Mouse (Mus musculus) G1E (cell line): ENCODE results near the gene Fbxo42.

Experiments used
- CTCF ChIP-seq: IDR thresholded peaks from 2 replicates; pipeline ENCODE4 v1.5.1; 2012; ENCODE audit warnings: low read depth, low read length, inconsistent platforms, mixed read lengths
- GATA1 ChIP-seq: IDR thresholded peaks from 2 replicates; pipeline ENCODE4 v1.6.1; 2012; ENCODE audit warnings: borderline replicate concordance, low read length, inconsistent platforms, mixed read lengths
- POLR2AphosphoS5 ChIP-seq: IDR thresholded peaks from 2 replicates; pipeline ENCODE4 v1.6.1; 2012; ENCODE audit warnings: low read depth, low read length, inconsistent platforms; ENCODE audit not compliant: insufficient replicate concordance
- TAL1 ChIP-seq: conservative IDR thresholded peaks from 2 replicates; pipeline ENCODE4 v1.6.1; 2012; ENCODE audit warnings: low read depth, low read length, inconsistent platforms, mixed read lengths

DNA sequence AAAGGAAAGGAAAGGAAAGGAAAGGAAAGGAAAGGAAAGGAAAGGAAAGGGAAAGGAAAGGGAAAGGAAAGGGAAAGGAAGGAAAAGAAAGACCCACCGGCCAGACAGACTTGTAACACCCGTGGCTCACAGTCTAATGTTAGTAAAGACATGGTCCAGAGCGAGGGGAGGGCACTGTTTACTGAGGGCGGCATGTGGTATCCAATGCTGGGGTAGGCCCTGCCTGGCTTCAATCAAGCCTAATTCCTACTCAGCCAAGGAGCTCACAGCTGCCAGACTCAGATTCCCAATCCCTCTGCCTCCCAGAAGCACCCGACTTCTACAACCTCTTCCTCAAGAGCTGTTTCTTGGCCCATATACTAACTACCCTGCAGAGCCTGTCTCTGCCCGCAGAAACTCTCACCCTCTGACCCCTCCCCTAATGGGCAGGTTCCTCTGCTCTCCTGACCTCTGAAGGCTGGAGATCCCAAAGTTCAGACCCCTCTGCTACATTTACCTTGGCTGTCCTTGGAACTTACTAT is 18.5 kb upstream of the Fbxo42 start:
- no peak for TF ChIP-seq TAL1
- TF ChIP-seq CTCF: no peak
- TF ChIP-seq GATA1: no peak
- no peak for TF ChIP-seq POLR2AphosphoS5
